Mouse (Mus musculus): ENCODE results near the gene Htra2. TPM values are rescaled to one million over a fixed set of nuclear protein-coding genes. Genes with fewer than 3 reads are reported as not detected.

The Htra2 gene
- 91.9 and 94.3 TPM in 2 replicates for polyA plus RNA-seq (2015; fragmentation: Nextera tagmentation; extraction: Ambion mirVana)

DNA sequence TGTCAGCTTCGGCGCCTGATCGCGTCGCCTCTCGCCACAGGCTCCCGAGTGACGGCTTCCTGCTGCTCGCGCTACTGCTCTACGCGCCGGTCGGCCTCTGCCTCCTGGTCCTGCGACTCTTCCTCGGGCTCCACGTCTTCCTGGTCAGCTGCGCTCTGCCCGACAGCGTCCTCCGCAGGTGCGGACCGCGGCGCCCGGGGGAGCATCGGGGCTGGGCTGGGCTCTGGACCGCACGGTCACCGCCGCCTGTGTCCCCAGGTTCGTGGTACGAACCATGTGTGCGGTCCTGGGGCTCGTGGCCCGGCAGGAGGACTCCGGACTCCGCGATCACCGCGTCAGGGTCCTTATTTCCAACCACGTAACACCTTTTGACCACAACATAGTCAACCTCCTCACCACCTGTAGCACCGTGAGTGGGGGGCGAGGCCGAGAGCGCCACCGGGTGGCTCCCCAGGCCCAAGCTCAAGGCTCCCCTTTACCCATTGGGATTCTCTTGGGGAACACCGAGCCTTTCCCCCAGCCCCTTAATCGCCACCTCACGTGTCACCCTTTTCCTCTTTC, at the start of gene Htra2:
TSS of gene Htra2 (minus strand) at position 403 of the 561 bp plus-strand sequence.
- H3K27me3 ChIP-seq (ENCODE audit: insufficient read depth, low read length): no peaks in the 10 kb centered on the region
- H3K4me3 ChIP-seq (ENCODE audit: low read length): peak within 1 kb of the TSS; percentile 97
- H3K4me2 ChIP-seq (replicated peaks; ENCODE audit: low read depth, low read length): peak within 1 kb of the TSS; percentile 90
- no peaks in the 10 kb centered on the region for H3K9me3 ChIP-seq (ENCODE audit: low read length)
- peak within 1 kb of the TSS; percentile 94 for H3K9ac ChIP-seq (replicated peaks; ENCODE audit: low read length)
- peaks cover 20% of the 10 kb centered on the region for H3K4me1 ChIP-seq (ENCODE audit: insufficient read depth, low read length)
- WGBS: under 1% methylated on average over 50 of the region's 50 CpGs
- peaks cover 33% of the 10 kb centered on the region for H3K36me3 ChIP-seq (ENCODE audit: insufficient read depth, low read length)
- ATAC-seq (ENCODE audit: low FRiP score, low TSS enrichment): peak; percentile 36
- H3K27ac ChIP-seq (ENCODE audit: low read length): peak within 1 kb of the TSS; percentile 87

DNA sequence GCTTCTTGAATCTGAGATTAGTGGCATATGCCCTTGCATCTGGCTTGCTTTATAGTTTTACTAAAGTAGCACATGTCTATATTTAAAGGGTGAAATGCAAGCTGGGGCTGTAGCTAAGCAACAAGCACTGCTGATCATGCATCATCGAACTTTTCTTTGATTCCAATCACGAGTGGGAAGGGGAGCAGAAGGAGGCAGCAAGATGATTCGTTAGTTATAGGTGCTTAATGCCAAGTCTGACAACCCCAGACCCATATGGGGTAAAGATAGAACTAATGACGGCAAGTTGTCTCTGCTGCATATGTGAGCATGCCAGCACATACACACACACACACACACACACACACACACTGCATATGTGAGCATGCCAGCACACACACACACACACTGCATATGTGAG, 49.1 kb upstream of the Htra2 start:
- ATAC-seq (ENCODE audit: low FRiP score, low TSS enrichment): no peak
- 77% methylated on average over 4 of the region's 4 CpGs for WGBS
- H3K9me3 ChIP-seq (ENCODE audit: low read length): no peaks in the 10 kb centered on the region

DNA sequence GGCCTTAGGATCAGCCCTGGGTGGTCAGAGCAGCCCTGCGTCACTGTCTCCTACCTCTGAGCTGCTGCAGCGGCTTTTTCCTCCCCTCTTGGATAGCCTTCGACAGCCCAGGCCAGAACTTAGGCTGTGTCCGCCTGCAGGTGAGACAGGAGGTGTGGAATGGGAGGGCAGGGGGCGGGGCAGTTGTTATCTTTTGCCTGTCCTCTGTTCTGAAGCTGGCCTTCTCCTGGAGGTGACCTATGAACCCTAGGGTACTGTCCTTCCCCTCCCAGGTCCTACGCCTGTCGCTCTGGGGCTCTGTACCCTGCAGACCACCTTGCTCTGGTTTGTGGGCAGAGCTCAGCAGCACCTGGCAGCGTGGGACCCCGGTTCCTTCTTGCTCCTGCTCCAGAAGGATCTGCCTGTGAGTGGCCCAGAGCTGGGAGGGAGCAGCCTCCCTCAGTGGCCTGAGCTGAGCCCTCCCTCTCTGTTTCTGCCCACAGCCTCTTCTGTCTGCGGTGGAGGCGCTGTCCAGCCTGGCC, 48.1 kb upstream of the Htra2 start:
- H3K27me3 ChIP-seq (ENCODE audit: insufficient read depth, low read length): no peaks in the 10 kb centered on the region
- H3K4me1 ChIP-seq (ENCODE audit: insufficient read depth, low read length): peaks cover 31% of the 10 kb centered on the region
- no peaks in the 10 kb centered on the region for H3K36me3 ChIP-seq (ENCODE audit: insufficient read depth, low read length)
- no peak overlapping the region; the same call in 1 of the 2 replicates for H3K4me3 ChIP-seq (ENCODE audit: low read length)
- no peak overlapping the region for H3K9ac ChIP-seq (replicated peaks; ENCODE audit: low read length)
- H3K4me2 ChIP-seq (replicated peaks; ENCODE audit: low read depth, low read length): peak overlapping the region; percentile 99; the same call in 1 of the 2 replicates
- no peak for ATAC-seq (ENCODE audit: low FRiP score, low TSS enrichment)
- no peaks in the 10 kb centered on the region for H3K9me3 ChIP-seq (ENCODE audit: low read length)
- 53% methylated on average over 11 of the region's 11 CpGs for WGBS
- no peak overlapping the region for H3K27ac ChIP-seq (ENCODE audit: low read length)

More for the DNA sequence above, 49.1 kb upstream of the Htra2 start:
- Histone ChIP-seq H3K4me2 (replicated peaks; ENCODE audit: low read depth, low read length) (no peak overlapping the region), H3K27me3 (ENCODE audit: insufficient read depth, low read length) (no peaks in the 10 kb centered on the region), H3K4me1 (ENCODE audit: insufficient read depth, low read length) (peaks cover 28% of the 10 kb centered on the region), H3K27ac (ENCODE audit: low read length) (no peak overlapping the region), H3K36me3 (ENCODE audit: insufficient read depth, low read length) (no peaks in the 10 kb centered on the region), H3K4me3 (ENCODE audit: low read length) (no peak overlapping the region), H3K9ac (replicated peaks; ENCODE audit: low read length) (no peak overlapping the region)

DNA sequence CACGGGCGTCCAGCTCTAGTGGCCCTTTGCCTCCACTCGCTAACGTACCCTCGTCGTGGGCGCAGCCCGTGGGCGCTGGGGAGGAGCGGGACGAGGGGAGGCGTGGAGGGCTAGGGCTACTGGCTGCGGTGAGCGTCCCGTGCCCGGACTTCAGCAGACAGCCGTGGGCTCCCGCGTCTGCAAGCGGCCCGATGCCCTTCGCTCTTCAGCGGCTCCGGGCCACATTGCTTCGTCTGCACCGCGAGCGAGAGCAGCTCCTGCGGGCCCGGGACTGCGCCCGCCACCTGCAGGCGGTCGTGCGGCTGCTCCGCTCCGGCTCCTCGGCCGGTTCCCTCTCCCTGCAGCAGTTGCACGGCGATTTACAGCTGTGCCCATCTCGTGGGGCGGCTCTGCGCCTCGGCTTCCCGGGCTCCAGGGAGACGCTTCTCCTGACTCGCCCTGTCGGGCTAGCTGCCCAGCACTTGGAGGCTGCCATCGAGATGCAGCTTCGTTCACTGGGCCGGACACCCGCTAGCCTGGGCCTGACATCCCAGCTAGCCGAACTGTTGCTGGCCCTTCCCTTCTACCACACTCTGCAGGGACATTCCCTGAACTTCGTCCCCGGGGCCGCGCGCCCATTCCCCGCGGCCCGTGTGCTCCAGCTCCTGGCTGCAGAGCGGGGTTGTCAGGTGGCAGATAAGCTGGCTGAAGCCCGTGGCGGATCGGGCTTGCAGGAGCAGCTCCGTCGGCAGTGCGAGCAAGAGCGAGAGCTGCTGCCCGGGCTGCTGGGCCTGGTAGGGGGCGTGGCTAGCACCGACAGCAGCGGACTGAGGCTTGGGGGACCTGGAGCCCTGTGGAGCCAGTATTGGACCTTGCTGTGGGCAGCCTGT, 46.8 kb upstream of the Htra2 start:
- H3K4me2 ChIP-seq (replicated peaks; ENCODE audit: low read depth, low read length): peak overlapping the region; percentile 99
- H3K27ac ChIP-seq (ENCODE audit: low read length): peak overlapping the region; percentile 84
- under 1% methylated on average over 73 of the region's 74 CpGs for WGBS
- no peaks in the 10 kb centered on the region for H3K36me3 ChIP-seq (ENCODE audit: insufficient read depth, low read length)
- peak overlapping the region; percentile 71 for H3K4me3 ChIP-seq (ENCODE audit: low read length)
- peaks cover 30% of the 10 kb centered on the region for H3K4me1 ChIP-seq (ENCODE audit: insufficient read depth, low read length)
- H3K27me3 ChIP-seq (ENCODE audit: insufficient read depth, low read length): no peaks in the 10 kb centered on the region
- no peaks in the 10 kb centered on the region for H3K9me3 ChIP-seq (ENCODE audit: low read length)
- peak; percentile 79 for ATAC-seq (ENCODE audit: low FRiP score, low TSS enrichment)
- H3K9ac ChIP-seq (replicated peaks; ENCODE audit: low read length): peak overlapping the region; percentile 86

DNA sequence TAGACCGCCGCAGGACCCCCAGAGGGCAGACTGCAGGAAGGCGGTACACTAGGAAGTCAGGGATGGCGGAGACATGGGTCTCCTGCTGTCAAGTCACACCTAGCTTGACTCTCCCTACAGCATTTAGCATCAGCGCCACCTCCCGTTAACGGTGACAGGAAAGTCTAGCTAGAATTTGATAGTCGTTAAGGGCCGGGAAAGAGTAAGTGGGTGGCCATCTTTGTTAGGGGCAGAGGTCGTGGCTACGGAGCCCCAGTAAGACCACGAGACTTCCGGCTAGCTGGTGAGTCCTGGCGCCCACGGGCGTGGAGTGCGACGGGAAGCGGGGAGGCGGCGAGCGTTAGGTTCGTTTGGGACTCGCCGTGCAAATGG, 46.2 kb upstream of the Htra2 start, which contains the start of the genes Ccdc142 and Gm42688:
TSS of gene Ccdc142 (plus strand) at position 286 of the 372 bp plus-strand sequence.
TSS of gene Gm42688 (plus strand) at position 302 of the 372 bp plus-strand sequence.
- H3K27ac ChIP-seq (ENCODE audit: low read length): peak within 1 kb of the TSS; percentile 84
- H3K36me3 ChIP-seq (ENCODE audit: insufficient read depth, low read length): no peaks in the 10 kb centered on the region
- no peaks in the 10 kb centered on the region for H3K9me3 ChIP-seq (ENCODE audit: low read length)
- H3K27me3 ChIP-seq (ENCODE audit: insufficient read depth, low read length): no peaks in the 10 kb centered on the region
- peak; percentile 89 for ATAC-seq (ENCODE audit: low FRiP score, low TSS enrichment)
- peaks cover 30% of the 10 kb centered on the region for H3K4me1 ChIP-seq (ENCODE audit: insufficient read depth, low read length)
- peak within 1 kb of the TSS; percentile 86 for H3K9ac ChIP-seq (replicated peaks; ENCODE audit: low read length)
- peak within 1 kb of the TSS; percentile 99 for H3K4me2 ChIP-seq (replicated peaks; ENCODE audit: low read depth, low read length)
- under 1% methylated on average over 25 of the region's 25 CpGs for WGBS
- H3K4me3 ChIP-seq (ENCODE audit: low read length): peak within 1 kb of the TSS; percentile 71

DNA sequence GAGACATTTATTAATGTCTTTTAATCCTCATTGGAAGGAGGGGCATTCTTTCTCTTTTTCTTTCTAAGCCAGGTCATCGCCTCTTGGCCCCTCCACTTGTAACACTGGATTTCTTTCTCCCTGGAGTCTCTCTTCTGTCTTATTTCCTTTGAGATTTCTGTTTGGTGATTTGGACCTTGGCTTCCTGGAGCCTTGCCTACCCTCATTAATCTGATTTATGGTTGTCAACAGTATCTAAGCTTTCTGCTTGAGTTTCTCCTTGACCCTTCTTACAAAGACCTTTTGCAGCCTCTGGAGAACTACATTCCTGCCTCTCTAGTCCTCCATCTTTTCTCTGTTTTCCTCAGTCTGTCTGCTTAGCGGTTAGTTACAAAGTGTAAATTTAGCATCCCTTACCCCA, 43.3 kb upstream of the Htra2 start:
- H3K9me3 ChIP-seq (ENCODE audit: low read length): no peaks in the 10 kb centered on the region
- H3K4me3 ChIP-seq (ENCODE audit: low read length): no peak overlapping the region
- ATAC-seq (ENCODE audit: low FRiP score, low TSS enrichment): no peak
- H3K4me2 ChIP-seq (replicated peaks; ENCODE audit: low read depth, low read length): no peak overlapping the region
- H3K4me1 ChIP-seq (ENCODE audit: insufficient read depth, low read length): peaks cover 28% of the 10 kb centered on the region
- no peaks in the 10 kb centered on the region for H3K36me3 ChIP-seq (ENCODE audit: insufficient read depth, low read length)
- 26% methylated on average over 2 of the region's 2 CpGs for WGBS
- no peaks in the 10 kb centered on the region for H3K27me3 ChIP-seq (ENCODE audit: insufficient read depth, low read length)
- no peak overlapping the region for H3K9ac ChIP-seq (replicated peaks; ENCODE audit: low read length)
- peak overlapping the region; percentile 47; the same call in 1 of the 2 replicates for H3K27ac ChIP-seq (ENCODE audit: low read length)

DNA sequence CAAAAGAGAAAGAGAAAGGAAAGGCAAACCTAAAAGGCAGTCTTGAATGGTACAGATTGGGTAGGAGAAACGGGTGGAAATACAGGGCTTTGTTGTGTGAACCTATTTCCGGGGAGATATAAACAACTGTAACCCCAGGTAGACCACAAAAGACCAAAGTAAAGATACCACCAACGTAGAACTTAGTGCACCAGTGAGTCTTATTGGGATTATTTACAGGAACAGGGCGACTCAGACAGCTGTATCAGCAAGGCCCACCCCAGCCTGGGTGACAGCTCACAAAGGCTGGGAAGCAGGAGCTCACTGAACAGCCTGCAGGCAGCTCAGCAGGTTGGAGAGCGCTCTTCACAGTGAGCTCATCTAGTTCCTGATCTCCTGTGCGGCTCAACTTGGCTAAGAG, 40.9 kb upstream of the Htra2 start:
- no peaks in the 10 kb centered on the region for H3K27me3 ChIP-seq (ENCODE audit: insufficient read depth, low read length)
- H3K27ac ChIP-seq (ENCODE audit: low read length): no peak overlapping the region
- ATAC-seq (ENCODE audit: low FRiP score, low TSS enrichment): no peak

DNA sequence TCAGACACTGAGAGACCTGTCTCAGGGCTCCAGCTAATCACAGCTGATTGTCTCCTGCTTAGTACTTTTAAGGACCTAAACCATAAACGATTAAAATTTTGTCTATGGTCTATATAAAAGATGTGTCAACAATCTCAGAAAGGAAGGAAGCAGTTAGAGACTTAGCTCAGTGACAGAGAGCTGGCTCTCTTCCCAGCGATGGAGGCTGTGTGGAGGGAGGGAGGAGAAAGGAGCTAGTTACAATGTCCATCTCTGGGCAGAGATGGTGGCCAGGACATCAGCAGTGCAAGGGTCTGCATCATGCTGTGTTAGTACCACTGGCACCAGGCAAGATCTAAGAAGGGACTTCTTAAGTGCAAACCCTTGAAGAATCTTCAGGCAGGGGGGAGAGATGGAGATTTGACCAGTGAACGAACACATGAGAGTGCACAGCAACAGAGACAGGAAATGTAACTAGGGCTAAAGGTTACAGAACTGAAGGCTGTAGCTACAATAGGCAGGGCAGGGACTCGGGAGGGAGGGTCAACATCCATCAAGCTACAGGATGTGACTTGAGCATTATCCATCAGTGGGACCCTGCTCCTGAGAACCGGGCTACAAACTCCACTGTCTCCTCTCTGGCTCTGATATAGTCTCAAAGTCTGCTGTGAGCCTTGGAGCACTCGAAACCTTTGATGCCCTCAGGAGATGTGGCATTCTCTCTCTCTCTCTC, 37.5 kb upstream of the Htra2 start:
- Histone ChIP-seq H3K4me2 (replicated peaks; ENCODE audit: low read depth, low read length) (no peak overlapping the region), H3K9me3 (ENCODE audit: low read length) (no peaks in the 10 kb centered on the region), H3K4me1 (ENCODE audit: insufficient read depth, low read length) (peaks cover 7% of the 10 kb centered on the region), H3K36me3 (ENCODE audit: insufficient read depth, low read length) (no peaks in the 10 kb centered on the region), H3K9ac (replicated peaks; ENCODE audit: low read length) (no peak overlapping the region), H3K27ac (ENCODE audit: low read length) (peak overlapping the region; percentile 26), H3K27me3 (ENCODE audit: insufficient read depth, low read length) (peaks cover 18% of the 10 kb centered on the region), H3K4me3 (ENCODE audit: low read length) (no peak overlapping the region)
- 0 out of 2 replicates have a peak, but pooled peaks have one; percentile 18 for ATAC-seq (ENCODE audit: low FRiP score, low TSS enrichment)
- WGBS: 25% methylated on average over 6 of the region's 6 CpGs

More for the DNA sequence above, 40.9 kb upstream of the Htra2 start:
- no peaks in the 10 kb centered on the region for H3K36me3 ChIP-seq (ENCODE audit: insufficient read depth, low read length)
- H3K9me3 ChIP-seq (ENCODE audit: low read length): no peaks in the 10 kb centered on the region
- H3K9ac ChIP-seq (replicated peaks; ENCODE audit: low read length): no peak overlapping the region
- peaks cover 14% of the 10 kb centered on the region for H3K4me1 ChIP-seq (ENCODE audit: insufficient read depth, low read length)
- H3K4me2 ChIP-seq (replicated peaks; ENCODE audit: low read depth, low read length): no peak overlapping the region
- H3K4me3 ChIP-seq (ENCODE audit: low read length): no peak overlapping the region
- 50% methylated on average over 6 of the region's 6 CpGs for WGBS

DNA sequence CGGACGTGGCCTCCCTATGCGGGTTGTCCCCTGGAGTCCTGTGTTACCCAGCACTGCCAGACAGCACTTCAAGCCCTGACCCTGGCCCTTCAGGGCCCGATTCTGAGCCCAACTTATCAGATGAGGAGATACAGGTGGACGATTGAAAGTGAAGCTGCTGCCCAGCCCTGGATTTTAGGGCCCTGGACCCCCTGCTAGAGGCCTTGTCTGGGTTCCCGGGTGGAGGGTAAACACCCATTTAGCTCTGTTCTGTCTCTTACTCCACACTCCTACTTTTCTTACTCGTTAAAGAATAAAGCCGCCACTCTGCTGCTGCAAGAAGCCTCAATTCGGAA, 32.8 kb upstream of the Htra2 start:
- H3K4me2 ChIP-seq (replicated peaks; ENCODE audit: low read depth, low read length): peak overlapping the region; percentile 56
- peak overlapping the region; percentile 14 for H3K9ac ChIP-seq (replicated peaks; ENCODE audit: low read length)
- H3K27me3 ChIP-seq (ENCODE audit: insufficient read depth, low read length): peaks cover 30% of the 10 kb centered on the region
- WGBS: 20% methylated on average over 9 of the region's 9 CpGs
- no peak overlapping the region for H3K27ac ChIP-seq (ENCODE audit: low read length)
- H3K36me3 ChIP-seq (ENCODE audit: insufficient read depth, low read length): no peaks in the 10 kb centered on the region
- no peaks in the 10 kb centered on the region for H3K9me3 ChIP-seq (ENCODE audit: low read length)
- no peak for ATAC-seq (ENCODE audit: low FRiP score, low TSS enrichment)
- H3K4me3 ChIP-seq (ENCODE audit: low read length): peak overlapping the region; percentile 39
- H3K4me1 ChIP-seq (ENCODE audit: insufficient read depth, low read length): peaks cover 51% of the 10 kb centered on the region
